Mouse (Mus musculus): Measurements from ENCODE around the gene Eml4.

DNA sequence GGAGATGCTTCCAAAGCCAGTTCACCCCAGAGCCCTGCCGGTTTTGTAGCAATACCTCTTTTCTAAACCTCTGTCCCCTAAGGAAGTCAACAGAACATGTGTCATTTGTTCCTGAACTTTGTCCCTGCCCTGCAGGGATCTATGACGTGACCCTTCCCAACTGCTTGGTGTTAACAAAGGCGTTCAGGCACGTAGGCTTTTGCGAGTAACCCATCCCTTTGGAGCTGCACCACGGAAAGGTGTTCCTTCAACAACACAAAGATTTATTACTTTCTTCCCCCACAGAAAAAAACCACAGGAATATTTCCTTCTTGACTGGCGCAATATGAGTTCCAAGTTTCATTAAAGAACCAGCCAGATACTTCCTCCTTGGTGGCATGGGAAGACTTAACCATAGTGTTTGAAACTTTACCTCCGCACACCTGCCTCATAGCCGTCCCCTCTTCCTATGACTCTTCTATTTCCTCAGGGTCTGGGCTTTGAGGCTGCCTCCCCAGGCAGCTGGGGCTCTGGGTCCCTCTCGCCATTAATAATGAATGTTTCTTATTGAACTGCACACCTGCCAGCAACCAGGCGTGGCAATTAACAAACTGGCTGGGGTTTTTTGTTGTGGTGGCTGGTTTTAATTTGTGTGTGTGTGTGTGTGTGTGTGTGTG is 43.0 kb upstream of the Eml4 start:
- TF ChIP-seq POLR2A (IDR thresholded peaks at IDR 0.05; ENCODE audit: control insufficient read depth, extremely low read depth, insufficient read depth, low read length, poor library complexity) (no peak), CTCF (IDR thresholded peaks at IDR 0.05; ENCODE audit: borderline replicate concordance, control insufficient read depth, extremely low read depth, insufficient read depth, low read length, poor library complexity) (no peak)
